In the genomic region with DNA sequence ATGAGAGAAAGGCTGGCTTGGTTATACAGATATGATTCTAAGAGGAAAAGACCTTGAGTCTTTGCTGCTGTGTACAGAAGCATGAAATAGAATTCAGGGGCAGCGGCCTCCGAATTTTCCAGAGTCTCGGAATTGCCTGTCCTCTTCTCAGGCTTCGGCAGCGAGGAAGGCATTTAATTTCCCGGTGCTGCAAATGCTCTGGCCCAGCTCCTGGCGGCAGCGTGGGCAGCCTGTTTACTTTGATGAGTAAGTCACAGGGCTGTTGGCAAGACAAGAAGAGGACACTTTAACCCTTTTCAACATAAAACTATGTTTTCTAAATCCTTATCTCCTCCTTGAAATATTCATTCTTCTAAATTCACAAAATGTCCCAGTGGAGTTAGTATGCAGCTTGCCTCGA, we compare ENCODE assay signal across 16 mouse cellular contexts.
DNase-seq lines count a peak whose midpoint lies in the region; ATAC-seq and TF ChIP-seq lines count a peak whose summit lies in the region.
"Had no signal": no experiment of that assay in that cellular context is flagged by ENCODE, and none has a peak within 500 bp of the region (broad histone marks: within the 10 kb centered on the region; RNA-seq: fewer than 3 reads in every experiment).

No protein-coding gene starts in this region.

- peak; percentile 66 to 79 for DNase-seq in adrenal gland, adult (ENCODE audit: inconsistent age in 2 of 2, low spot score in 1 of 2)
- DNase-seq in adrenal gland, postnatal 4 days (ENCODE audit: low spot score in 2 of 2), result no peak
- DNase-seq in ovary, adult 18-20 months (ENCODE audit: low spot score), result peak; percentile 17
- no peak for DNase-seq in ovary, postnatal 14 days (ENCODE audit: low spot score)
- peak; percentile 58 to 73 for DNase-seq in left cerebral cortex, adult 18-20 months (ENCODE audit: low spot score in 2 of 2)
- peak; percentile 7 for DNase-seq in stomach, postnatal 0 days (ENCODE audit: low spot score)
- DNase-seq in lung, adult 18-20 months, result no peak
- DNase-seq in kidney, adult 9 months, result no peak
- DNase-seq: heart, postnatal 4 days; lung, postnatal 14 days had no signal

- H3K9me3 ChIP-seq in stomach, postnatal 0 days (ENCODE audit: control insufficient read depth, low read length), result peaks cover 4% of the 10 kb centered on the region; the same call in 1 of the 2 replicates
- H3K9me3 ChIP-seq: embryonic facial prominence, embryonic 13.5 days; forebrain, embryonic 15.5 days had no signal

- H3K4me1 ChIP-seq in stomach, postnatal 0 days (replicated peaks; ENCODE audit: control insufficient read depth, insufficient read depth), result no peaks in the 10 kb centered on the region
- H3K4me1 ChIP-seq: embryonic facial prominence, embryonic 13.5 days; forebrain, embryonic 15.5 days had no signal

- no peaks in the 10 kb centered on the region for H3K36me3 ChIP-seq in stomach, postnatal 0 days (ENCODE audit: control insufficient read depth, insufficient read depth, low read length)
- H3K36me3 ChIP-seq: embryonic facial prominence, embryonic 13.5 days; forebrain, embryonic 15.5 days; neural tube, embryonic 13.5 days had no signal

- no peak for TF ChIP-seq EP300 in stomach, postnatal 0 days (optimal IDR thresholded peaks at IDR 0.05)

- H3K4me3 ChIP-seq in stomach, postnatal 0 days (ENCODE audit: low read depth, low read length), result no peak overlapping the region
- H3K4me3 ChIP-seq: embryonic facial prominence, embryonic 13.5 days; forebrain, embryonic 15.5 days; neural tube, embryonic 13.5 days had no signal

- WGBS in stomach, postnatal 0 days, result 64% methylated on average over 9 of the region's 9 CpGs

- H3K9ac ChIP-seq in stomach, postnatal 0 days (ENCODE audit: low read length), result no peak overlapping the region
- H3K9ac ChIP-seq: embryonic facial prominence, embryonic 13.5 days; forebrain, embryonic 15.5 days; neural tube, embryonic 13.5 days had no signal

- no peaks in the 10 kb centered on the region for H3K27me3 ChIP-seq in stomach, postnatal 0 days (ENCODE audit: control insufficient read depth, insufficient read depth, low read length)
- H3K27me3 ChIP-seq: embryonic facial prominence, embryonic 13.5 days; forebrain, embryonic 15.5 days; neural tube, embryonic 13.5 days had no signal

- no peak for ATAC-seq in stomach, postnatal 0 days (ENCODE audit: low FRiP score, low TSS enrichment)
- ATAC-seq: forebrain, embryonic 15.5 days; intestine, embryonic 16.5 days; midbrain, embryonic 16.5 days had no signal

- TF ChIP-seq CTCF in stomach, postnatal 0 days (IDR thresholded peaks at IDR 0.05; ENCODE audit: low read depth), result no peak

- no peak overlapping the region for H3K27ac ChIP-seq in stomach, postnatal 0 days (replicated peaks)
- H3K27ac ChIP-seq: embryonic facial prominence, embryonic 13.5 days; forebrain, embryonic 15.5 days; neural tube, embryonic 13.5 days had no signal

- no peak overlapping the region for H3K4me2 ChIP-seq in stomach, postnatal 0 days (replicated peaks; ENCODE audit: low read depth)
- H3K4me2 ChIP-seq: embryonic facial prominence, embryonic 13.5 days; forebrain, embryonic 15.5 days; liver, embryonic 11.5 days; neural tube, embryonic 13.5 days had no signal

Comparison
In these comparisons a context has a peak if more than half of its experiments do, and no peak if none do; other contexts are left out.
1. DNase-seq: peak in adrenal gland, adult (2 of 2), ovary, adult 18-20 months (single experiment), left cerebral cortex, adult 18-20 months (2 of 2) and stomach, postnatal 0 days (single experiment); none in adrenal gland, postnatal 4 days (0 of 2), ovary, postnatal 14 days (single experiment), lung, adult 18-20 months (0 of 2) and kidney, adult 9 months (single experiment).